Mouse (Mus musculus) layer of hippocampus, adult 11-12 months (tissue): ENCODE results near the gene Acaca.

ENCODE experiments used
- DNase-seq: peaks from one replicate; pipeline ENCODE4 v3.0.0; 2022; ENCODE audit warnings: low spot score

The Acaca gene

GRCm38 (mm10) chr11:84393571-84393970 lies 264.1 kb downstream of the Acaca start:
- DNase-seq: no peak

GRCm38 (mm10) chr11:84395010-84395409 lies 265.5 kb downstream of the Acaca start:
- DNase-seq: no peak

GRCm38 (mm10) chr11:84406733-84407132 lies 277.3 kb downstream of the Acaca start:
- no peak for DNase-seq

GRCm38 (mm10) chr11:84410383-84410782 lies 280.9 kb downstream of the Acaca start:
- DNase-seq: no peak

GRCm38 (mm10) chr11:84410879-84411641 lies 281.6 kb downstream of the Acaca start:
- no peak for DNase-seq

- DNase-seq: no peak
These were observed 282.2 kb downstream of the Acaca start for GRCm38 (mm10) chr11:84411642-84412018.

- no peak for DNase-seq
These were observed 282.9 kb downstream of the Acaca start for GRCm38 (mm10) chr11:84412201-84412934.

GRCm38 (mm10) chr11:84413111-84413510 lies 283.6 kb downstream of the Acaca start:
- DNase-seq: no peak

- no peak for DNase-seq
These were observed 291.3 kb downstream of the Acaca start for GRCm38 (mm10) chr11:84420779-84421178.

- DNase-seq: no peak
These were observed 296.5 kb downstream of the Acaca start for GRCm38 (mm10) chr11:84425736-84426632.

GRCm38 (mm10) chr11:84426633-84426998 lies 297.1 kb downstream of the Acaca start:
- DNase-seq: no peak

- DNase-seq: peak; percentile 49
These were observed 300.1 kb downstream of the Acaca start for GRCm38 (mm10) chr11:84429581-84429980.

GRCm38 (mm10) chr11:84430336-84430735 lies 300.9 kb downstream of the Acaca start:
- DNase-seq: no peak

GRCm38 (mm10) chr11:84434879-84435278 lies 305.4 kb downstream of the Acaca start:
- no peak for DNase-seq

GRCm38 (mm10) chr11:84440402-84440801 lies 310.9 kb downstream of the Acaca start:
- DNase-seq: no peak

GRCm38 (mm10) chr11:84442554-84443331 lies 313.3 kb downstream of the Acaca start:
- no peak for DNase-seq
